Mouse (Mus musculus) thymus, adult 2 months (tissue): ENCODE measurements around the gene Dkk3.

ENCODE experiments used
- CTCF ChIP-seq: fragments of 200-500 bp; IDR thresholded peaks from 2 replicates; pipeline ENCODE4 v1.5.1; 2012; ENCODE audit warnings: mild to moderate bottlenecking, control low read depth, low read length, moderate library complexity, borderline replicate concordance; ENCODE audit not compliant: control insufficient read depth, poor library complexity, insufficient read depth; ENCODE audit errors: extremely low read depth
- POLR2A ChIP-seq: fragments of 200-500 bp; IDR thresholded peaks from 2 replicates; pipeline ENCODE4 v1.6.1; 2012; ENCODE audit warnings: mild to moderate bottlenecking, low read length, control low read depth, moderate library complexity; ENCODE audit not compliant: control insufficient read depth, poor library complexity, insufficient read depth; ENCODE audit errors: extremely low read depth

- TF ChIP-seq CTCF = no peak
- TF ChIP-seq POLR2A = no peak
Observed at GRCm38 (mm10) chr7:112086186-112086585, 72.7 kb downstream of the Dkk3 start.
